Mouse (Mus musculus) forebrain, embryonic 11.5 days (tissue): ENCODE results near the gene Sdf2l1. TPM values are rescaled to one million over a fixed set of nuclear protein-coding genes. Genes with fewer than 3 reads are reported as not detected.
"Not testable (repeated sequence)": the region's sequence is repeated elsewhere in the genome, so short reads cannot be mapped to it uniquely, and the experiment has no call there.

Experiments
- ATAC-seq: fragments of 200-750 bp; cut with Nextera tagmentation; replicated peaks from 2 replicates; pipeline ENCODE4 v1.8.0; 2017; ENCODE audit warnings: moderate TSS enrichment; ENCODE audit not compliant: low FRiP score
- DNase-seq: peaks from one replicate; pipeline ENCODE4 v3.0.0-alpha.2; 2017; ENCODE audit warnings: low spot score
- H3K27ac ChIP-seq: fragments of 300-500 bp; sonication (generic); 2 replicates; pipeline ENCODE4 v1.5.1; 2014; ENCODE audit warnings: low read depth, low read length
- H3K27me3 ChIP-seq: fragments of 300-500 bp; sonication (generic); 2 replicates; pipeline ENCODE4 v1.6.1; 2014; ENCODE audit warnings: mild to moderate bottlenecking, low read length, mixed read lengths; ENCODE audit not compliant: control insufficient read depth, insufficient read depth
- H3K36me3 ChIP-seq: fragments of 300-500 bp; sonication (generic); 2 replicates; pipeline ENCODE4 v1.6.1; 2014; ENCODE audit warnings: mild to moderate bottlenecking, low read length, moderate library complexity, mixed read lengths; ENCODE audit not compliant: control insufficient read depth, insufficient read depth
- H3K4me1 ChIP-seq: fragments of 300-500 bp; sonication (generic); replicated peaks from 2 replicates; pipeline ENCODE4 v1.6.1; 2014; ENCODE audit warnings: low read length, mixed read lengths; ENCODE audit not compliant: control insufficient read depth, insufficient read depth
- H3K4me2 ChIP-seq: fragments of 300-500 bp; sonication (generic); 2 replicates; pipeline ENCODE4 v1.6.1; 2014; ENCODE audit warnings: low read depth, mild to moderate bottlenecking, low read length, moderate library complexity, mixed read lengths; ENCODE audit not compliant: severe bottlenecking
- H3K4me3 ChIP-seq: fragments of 300-500 bp; sonication (generic); 2 replicates; pipeline ENCODE4 v1.5.1; 2014; ENCODE audit warnings: low read depth, low read length
- H3K9ac ChIP-seq: fragments of 300-500 bp; sonication (generic); 2 replicates; pipeline ENCODE4 v1.6.1; 2014; ENCODE audit warnings: low read length
- H3K9me3 ChIP-seq: fragments of 300-500 bp; sonication (generic); 2 replicates; pipeline ENCODE4 v1.6.1; 2016; ENCODE audit warnings: low read length, mixed read lengths; ENCODE audit not compliant: control insufficient read depth
- WGBS: fragments of 180-500 bp; shearing (Covaris S2); extraction: QIAGEN DNeasy Blood & Tissue Kit; methylation state at CpG from one replicate; pipeline ENCODE4 v1.1.7; 2014; 5-methylcytosine and 5-hydroxymethylcytosine counted together
- polyA plus RNA-seq: library from polyadenylated mRNA; unstranded; fragments of >200 nt; fragmentation: Nextera tagmentation; extraction: Ambion mirVana; gene quantifications from 2 replicates; pipeline ENCODE4 v1.2.1, GENCODE M21; 2014

The Sdf2l1 gene
- 64.9 and 68.4 TPM in 2 replicates for polyA plus RNA-seq

GRCm38 (mm10) chr16:17132089-17132905, at the start of gene Sdf2l1:
Gene Sdf2l1, minus strand, starts transcription at chr16:17132383.
- H3K9me3 ChIP-seq, result no peaks in the 10 kb centered on the region
- peak within 1 kb of the TSS; percentile 80 for H3K9ac ChIP-seq
- H3K27ac ChIP-seq, result peak within 1 kb of the TSS; percentile 81; the same call in 1 of the 2 replicates
- H3K4me2 ChIP-seq, result peak within 1 kb of the TSS; percentile 97
- no peaks in the 10 kb centered on the region for H3K36me3 ChIP-seq
- no peaks in the 10 kb centered on the region for H3K27me3 ChIP-seq
- DNase-seq (peak; percentile 100), ATAC-seq (peak; percentile 98)
- peak within 1 kb of the TSS; percentile 73 for H3K4me3 ChIP-seq
- peaks cover 4% of the 10 kb centered on the region for H3K4me1 ChIP-seq
- under 1% methylated on average over 47 of the region's 47 CpGs for WGBS

- no peaks in the 10 kb centered on the region for H3K4me1 ChIP-seq
- H3K9me3 ChIP-seq, result no peaks in the 10 kb centered on the region
- no peaks in the 10 kb centered on the region; the same call in 1 of the 2 replicates for H3K36me3 ChIP-seq
- no peak overlapping the region for H3K9ac ChIP-seq
- no peak overlapping the region for H3K27ac ChIP-seq
- 93% methylated on average over 4 of the region's 4 CpGs for WGBS
- H3K4me2 ChIP-seq, result no peak overlapping the region
- ATAC-seq (no peak), DNase-seq (no peak)
- no peaks in the 10 kb centered on the region for H3K27me3 ChIP-seq
- no peak overlapping the region for H3K4me3 ChIP-seq
Observed at GRCm38 (mm10) chr16:17181382-17181781, 49.2 kb upstream of the Sdf2l1 start.

GRCm38 (mm10) chr16:17179706-17180105, 47.5 kb upstream of the Sdf2l1 start:
- Histone ChIP-seq H3K4me1 (no peaks in the 10 kb centered on the region), H3K36me3 (no peaks in the 10 kb centered on the region; the same call in 1 of the 2 replicates), H3K27me3 (no peaks in the 10 kb centered on the region), H3K4me2 (no peak overlapping the region), H3K4me3 (no peak overlapping the region), H3K9me3 (no peaks in the 10 kb centered on the region), H3K27ac (no peak overlapping the region), H3K9ac (no peak overlapping the region)
- no peak for ATAC-seq
- DNase-seq, result no peak
- 96% methylated on average over 3 of the region's 3 CpGs for WGBS

- DNase-seq (no peak), ATAC-seq (no peak)
- no peaks in the 10 kb centered on the region; the same call in 1 of the 2 replicates for H3K36me3 ChIP-seq
- H3K4me1 ChIP-seq, result no peaks in the 10 kb centered on the region
- no peak overlapping the region for H3K4me2 ChIP-seq
- no peaks in the 10 kb centered on the region for H3K9me3 ChIP-seq
- no peak overlapping the region for H3K4me3 ChIP-seq
- H3K27ac ChIP-seq, result no peak overlapping the region
- no peak overlapping the region for H3K9ac ChIP-seq
- 95% methylated on average over 1 of the region's 1 CpGs for WGBS
- no peaks in the 10 kb centered on the region for H3K27me3 ChIP-seq
Observed at GRCm38 (mm10) chr16:17177623-17178170, 45.5 kb upstream of the Sdf2l1 start.

- Histone ChIP-seq H3K4me1 (no peaks in the 10 kb centered on the region), H3K9me3 (no peaks in the 10 kb centered on the region), H3K27me3 (no peaks in the 10 kb centered on the region), H3K9ac (no peak overlapping the region), H3K4me2 (no peak overlapping the region), H3K27ac (no peak overlapping the region), H3K36me3 (no peaks in the 10 kb centered on the region; the same call in 1 of the 2 replicates), H3K4me3 (no peak overlapping the region)
- WGBS, result 94% methylated on average over 2 of the region's 2 CpGs
- ATAC-seq, result no peak
- DNase-seq, result no peak
Observed at GRCm38 (mm10) chr16:17175765-17176164, 43.6 kb upstream of the Sdf2l1 start.

GRCm38 (mm10) chr16:17168049-17168448, 35.9 kb upstream of the Sdf2l1 start:
- Histone ChIP-seq H3K36me3 (no peaks in the 10 kb centered on the region), H3K27ac (no peak overlapping the region), H3K4me3 (no peak overlapping the region), H3K4me2 (no peak overlapping the region), H3K27me3 (no peaks in the 10 kb centered on the region), H3K9me3 (no peaks in the 10 kb centered on the region), H3K9ac (no peak overlapping the region), H3K4me1 (no peaks in the 10 kb centered on the region)
- ATAC-seq (no peak), DNase-seq (no peak)
- 90% methylated on average over 5 of the region's 5 CpGs for WGBS

GRCm38 (mm10) chr16:17167179-17167578, 35.0 kb upstream of the Sdf2l1 start:
- no peak overlapping the region for H3K27ac ChIP-seq
- no peaks in the 10 kb centered on the region for H3K27me3 ChIP-seq
- H3K4me3 ChIP-seq, result no peak overlapping the region
- H3K9me3 ChIP-seq, result no peaks in the 10 kb centered on the region
- H3K4me2 ChIP-seq, result no peak overlapping the region
- ATAC-seq (no peak), DNase-seq (no peak)
- no peaks in the 10 kb centered on the region for H3K4me1 ChIP-seq
- no peaks in the 10 kb centered on the region for H3K36me3 ChIP-seq
- H3K9ac ChIP-seq, result no peak overlapping the region

- H3K27ac ChIP-seq, DNase-seq, H3K27me3 ChIP-seq, H3K4me2 ChIP-seq, H3K9me3 ChIP-seq, H3K4me3 ChIP-seq, H3K4me1 ChIP-seq, H3K36me3 ChIP-seq, H3K9ac ChIP-seq, ATAC-seq: not testable (repeated sequence)
- 98% methylated on average over 1 of the region's 1 CpGs for WGBS
Observed at GRCm38 (mm10) chr16:17165478-17165877, 33.3 kb upstream of the Sdf2l1 start.
